Mouse (Mus musculus) limb, embryonic 14.5 days (tissue): ENCODE measurements at regions not wholly inside any gene's neighbourhood (a gene's known extent, or its start where the extent isn't known, plus 50 kb on each side); places are given as distances from the start of the nearest gene placed in this dataset.

ENCODE experiments used
- ATAC-seq: fragments of 200-750 bp; cut with Nextera tagmentation; 2 replicates; pipeline ENCODE4 v1.8.0; 2017; ENCODE audit warnings: low read depth, moderate number of reproducible peaks, moderate TSS enrichment; ENCODE audit not compliant: low FRiP score
- DNase-seq: peaks from one replicate; pipeline ENCODE4 v3.0.0-alpha.2; 2015; ENCODE audit warnings: low spot score
- H3K27ac ChIP-seq: fragments of 300-500 bp; sonication (generic); replicated peaks from 2 replicates; pipeline ENCODE4 v1.5.1; 2014; ENCODE audit warnings: low read depth, mild to moderate bottlenecking, low read length, moderate library complexity, mixed read lengths
- H3K27me3 ChIP-seq: fragments of 300-500 bp; sonication (generic); 2 replicates; pipeline ENCODE4 v1.6.1; 2014; ENCODE audit warnings: low read length, mixed read lengths; ENCODE audit not compliant: control insufficient read depth, insufficient read depth
- H3K36me3 ChIP-seq: fragments of 300-500 bp; sonication (generic); 2 replicates; pipeline ENCODE4 v1.6.1; 2014; ENCODE audit warnings: mild to moderate bottlenecking, low read length, moderate library complexity, mixed read lengths; ENCODE audit not compliant: control insufficient read depth, insufficient read depth
- H3K4me1 ChIP-seq: fragments of 300-500 bp; sonication (generic); 2 replicates; pipeline ENCODE4 v1.6.1; 2014; ENCODE audit warnings: antibody characterized with exemption, low read length, mixed read lengths; ENCODE audit not compliant: control insufficient read depth, insufficient read depth
- H3K4me2 ChIP-seq: fragments of 300-500 bp; sonication (generic); replicated peaks from 2 replicates; pipeline ENCODE4 v1.6.1; 2014; ENCODE audit warnings: low read depth, mild to moderate bottlenecking, low read length, moderate library complexity; ENCODE audit not compliant: severe bottlenecking
- H3K4me3 ChIP-seq: fragments of 300-500 bp; sonication (generic); replicated peaks from 2 replicates; pipeline ENCODE4 v1.5.1; 2014; ENCODE audit warnings: low read length
- H3K9ac ChIP-seq: fragments of 300-500 bp; sonication (generic); 2 replicates; pipeline ENCODE4 v1.6.1; 2014; ENCODE audit warnings: mild to moderate bottlenecking, low read depth, low read length, moderate library complexity; ENCODE audit not compliant: severe bottlenecking
- H3K9me3 ChIP-seq: fragments of 300-500 bp; sonication (generic); 2 replicates; pipeline ENCODE4 v1.6.1; 2016; ENCODE audit warnings: low read length; ENCODE audit not compliant: control insufficient read depth
- POLR2A ChIP-seq: fragments of 200-500 bp; IDR thresholded peaks from 2 replicates; pipeline ENCODE4 v1.8.0; 2012; ENCODE audit warnings: inconsistent platforms, mild to moderate bottlenecking, moderate library complexity, borderline replicate concordance; ENCODE audit not compliant: insufficient read depth, insufficient read length; ENCODE audit errors: extremely low read depth
- WGBS: fragments of 180-500 bp; shearing (Covaris S2); extraction: QIAGEN DNeasy Blood & Tissue Kit; methylation state at CpG from one replicate; pipeline ENCODE4 v1.1.7; 2014; 5-methylcytosine and 5-hydroxymethylcytosine counted together

DNA sequence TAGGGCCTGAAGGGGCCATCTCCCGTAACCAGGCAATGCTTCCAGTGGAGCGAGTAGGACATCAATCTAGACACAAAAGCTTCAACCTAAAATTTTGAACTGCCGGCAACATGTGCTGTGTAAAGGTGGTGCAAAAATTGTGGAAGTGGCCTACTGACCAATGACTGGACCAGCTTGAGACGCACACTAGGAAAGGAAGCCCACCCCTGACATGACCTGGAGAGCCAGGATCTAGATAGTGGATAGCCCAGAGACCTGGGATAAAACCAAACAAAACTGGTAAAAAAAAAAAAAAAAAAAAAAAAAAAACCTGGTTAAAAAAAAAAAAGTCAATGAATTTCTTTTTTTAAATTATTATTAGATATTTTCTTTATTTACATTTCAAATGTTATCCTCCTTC is 437.2 kb downstream of the Gtdc1 start:
- no peaks in the 10 kb centered on the region for H3K27me3 ChIP-seq
- no peak for DNase-seq
- H3K4me3 ChIP-seq = no peak overlapping the region
- ATAC-seq = no peak
- H3K4me1 ChIP-seq = no peaks in the 10 kb centered on the region
- H3K9me3 ChIP-seq = no peaks in the 10 kb centered on the region
- no peaks in the 10 kb centered on the region for H3K36me3 ChIP-seq
- WGBS = 85% methylated on average over 4 of the region's 4 CpGs
- H3K4me2 ChIP-seq = no peak overlapping the region
- no peak overlapping the region for H3K9ac ChIP-seq
- H3K27ac ChIP-seq = no peak overlapping the region
- no peak for TF ChIP-seq POLR2A

DNA sequence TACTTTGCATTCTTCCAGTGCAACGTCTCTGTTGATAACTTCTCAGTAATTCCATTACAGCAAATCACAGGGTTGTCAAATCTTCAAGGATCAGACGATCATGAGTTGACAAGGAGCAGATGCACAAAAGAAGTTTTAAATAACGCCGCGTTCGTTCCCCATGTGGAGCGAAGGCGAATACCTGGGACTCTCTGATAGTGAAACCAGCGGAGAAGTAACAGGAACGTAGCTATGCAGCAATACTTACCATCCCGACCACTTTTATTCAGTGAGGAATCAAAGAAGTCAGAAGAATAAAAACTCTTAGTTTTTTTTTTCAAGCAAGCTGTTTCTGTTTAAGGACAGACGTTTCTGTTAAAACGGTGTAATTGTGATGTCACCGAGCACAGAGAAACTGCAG is 441.6 kb downstream of the Gtdc1 start:
- DNase-seq (no peak), ATAC-seq (no peak)
- 63% methylated on average over 14 of the region's 14 CpGs for WGBS
- no peak overlapping the region; the same call in 1 of the 2 replicates for H3K4me2 ChIP-seq
- no peaks in the 10 kb centered on the region for H3K9me3 ChIP-seq
- TF ChIP-seq POLR2A = no peak
- no peaks in the 10 kb centered on the region for H3K36me3 ChIP-seq
- H3K27me3 ChIP-seq = no peaks in the 10 kb centered on the region
- H3K9ac ChIP-seq = no peak overlapping the region
- H3K27ac ChIP-seq = no peak overlapping the region
- no peak overlapping the region for H3K4me3 ChIP-seq
- no peaks in the 10 kb centered on the region for H3K4me1 ChIP-seq

- ATAC-seq = no peak
- Histone ChIP-seq H3K36me3 (no peaks in the 10 kb centered on the region), H3K27ac (no peak overlapping the region), H3K4me3 (no peak overlapping the region), H3K4me2 (no peak overlapping the region), H3K9ac (no peak overlapping the region), H3K4me1 (no peaks in the 10 kb centered on the region), H3K9me3 (no peaks in the 10 kb centered on the region), H3K27me3 (no peaks in the 10 kb centered on the region)
- no peak for DNase-seq
- no peak for TF ChIP-seq POLR2A
- WGBS = 97% methylated on average over 5 of the region's 5 CpGs
These were observed 447.7 kb downstream of the Gtdc1 start for GRCm38 (mm10) chr2:44479746-44480145.

GRCm38 (mm10) chr2:44475456-44475855 is 452.0 kb downstream of the Gtdc1 start:
- no peak overlapping the region for H3K4me3 ChIP-seq
- WGBS = 55% methylated on average over 1 of the region's 1 CpGs
- no peak for TF ChIP-seq POLR2A
- H3K27me3 ChIP-seq = no peaks in the 10 kb centered on the region
- no peak overlapping the region for H3K27ac ChIP-seq
- H3K9ac ChIP-seq = no peak overlapping the region
- no peaks in the 10 kb centered on the region for H3K36me3 ChIP-seq
- DNase-seq (no peak), ATAC-seq (no peak)
- H3K4me2 ChIP-seq = no peak overlapping the region
- H3K9me3 ChIP-seq = 0 out of 2 replicates have a peak, but pooled peaks cover 3% of the 10 kb centered on the region
- no peaks in the 10 kb centered on the region for H3K4me1 ChIP-seq

GRCm38 (mm10) chr2:44474653-44475052 is 452.8 kb downstream of the Gtdc1 start:
- TF ChIP-seq POLR2A = no peak
- H3K9ac ChIP-seq = no peak overlapping the region
- H3K4me3 ChIP-seq = no peak overlapping the region
- H3K27me3 ChIP-seq = no peaks in the 10 kb centered on the region
- H3K27ac ChIP-seq = no peak overlapping the region
- H3K4me1 ChIP-seq = no peaks in the 10 kb centered on the region
- 0 out of 2 replicates have a peak, but pooled peaks cover 3% of the 10 kb centered on the region for H3K9me3 ChIP-seq
- no peak overlapping the region for H3K4me2 ChIP-seq
- DNase-seq = no peak
- ATAC-seq = no peak
- no peaks in the 10 kb centered on the region for H3K36me3 ChIP-seq
- WGBS = 23% methylated on average over 3 of the region's 3 CpGs

- Histone ChIP-seq H3K9me3 (0 out of 2 replicates have a peak, but pooled peaks cover 3% of the 10 kb centered on the region), H3K27me3 (no peaks in the 10 kb centered on the region), H3K4me2 (no peak overlapping the region), H3K9ac (no peak overlapping the region), H3K4me1 (no peaks in the 10 kb centered on the region), H3K27ac (no peak overlapping the region), H3K36me3 (no peaks in the 10 kb centered on the region), H3K4me3 (no peak overlapping the region)
- ATAC-seq (no peak), DNase-seq (no peak)
- no peak for TF ChIP-seq POLR2A
These were observed 456.1 kb downstream of the Gtdc1 start for GRCm38 (mm10) chr2:44471381-44471780.
